Mouse (Mus musculus) ES-E14 (cell line): Measurements from ENCODE around the gene Gm5108. TPM values are rescaled to one million over a fixed set of nuclear protein-coding genes. Genes with fewer than 3 reads are reported as not detected.

Experiments
- DNase-seq: peaks from one replicate; pipeline ENCODE4 v3.0.0-alpha.2; 2013; ENCODE audit warnings: low read depth, low spot score
- H3K27ac ChIP-seq: 2 replicates; pipeline ENCODE4 v1.5.1; 2012; ENCODE audit warnings: low read depth, mild to moderate bottlenecking, low read length, moderate library complexity, mixed read lengths; ENCODE audit not compliant: poor library complexity, insufficient read depth, severe bottlenecking
- H3K36me3 ChIP-seq: 2 replicates; pipeline ENCODE4 v1.6.1; 2012; ENCODE audit warnings: mild to moderate bottlenecking, low read length, moderate library complexity, mixed read lengths; ENCODE audit not compliant: control insufficient read depth, poor library complexity, insufficient read depth, severe bottlenecking
- H3K4me1 ChIP-seq, 2 experiments: fragments of 150-350 bp in 1 of 2; sonication (generic) in 1 of 2; 2 replicates each; pipeline ENCODE4 v1.6.1; 2012; ENCODE audit warnings: low read length in 2 of 2, mild to moderate bottlenecking in 1 of 2, mixed read lengths in 1 of 2; ENCODE audit not compliant: control insufficient read depth in 2 of 2, insufficient read depth in 2 of 2, poor library complexity in 1 of 2
- H3K4me3 ChIP-seq, 2 experiments: fragments of 150-350 bp in 1 of 2; sonication (generic) in 1 of 2; 2 replicates each; pipeline ENCODE4 v1.5.1; 2012; ENCODE audit warnings: low read length in 2 of 2, low read depth in 1 of 2, mild to moderate bottlenecking in 1 of 2, mixed read lengths in 1 of 2; ENCODE audit not compliant: insufficient read depth in 1 of 2, poor library complexity in 1 of 2, severe bottlenecking in 1 of 2
- H3K9ac ChIP-seq: 2 replicates; pipeline ENCODE4 v1.6.1; 2012; ENCODE audit warnings: low read depth, mild to moderate bottlenecking, low read length, mixed read lengths; ENCODE audit not compliant: poor library complexity, insufficient read depth, severe bottlenecking
- H3K9me3 ChIP-seq: fragments of 150-350 bp; sonication (generic); 2 replicates; pipeline ENCODE4 v1.6.1; 2012; ENCODE audit warnings: low read depth, mild to moderate bottlenecking, low read length; ENCODE audit not compliant: control insufficient read depth, insufficient read depth
- CHD2 ChIP-seq: IDR thresholded peaks from 2 replicates; pipeline ENCODE4 v1.6.1; 2014; ENCODE audit warnings: mild to moderate bottlenecking, low read depth, low read length, inconsistent platforms
- HCFC1 ChIP-seq: IDR thresholded peaks from 2 replicates; pipeline ENCODE4 v1.6.1; 2012; ENCODE audit warnings: low read length, inconsistent platforms, borderline replicate concordance; ENCODE audit not compliant: insufficient read depth
- MAFK ChIP-seq: IDR thresholded peaks from 2 replicates; pipeline ENCODE4 v1.6.1; 2014; ENCODE audit warnings: mild to moderate bottlenecking, low read depth, low read length, inconsistent platforms; ENCODE audit not compliant: insufficient read depth
- ZC3H11A ChIP-seq: IDR thresholded peaks from 2 replicates; pipeline ENCODE4 v1.6.1; 2012; ENCODE audit warnings: low read depth, mild to moderate bottlenecking, inconsistent platforms, low read length, borderline replicate concordance
- ZNF384 ChIP-seq: IDR thresholded peaks from 2 replicates; pipeline ENCODE4 v1.6.1; 2012; ENCODE audit warnings: low read depth, low read length, inconsistent platforms
- in situ Hi-C, 2 experiments: fragments of 600-800 bp; cut with MboI; formaldehyde crosslinking; loops; one replicate each; pipeline ENCODE4 v1.15.1; 2025; ENCODE audit warnings: low sequenced_read_pairs in 2 of 2, inconsistent platforms in 1 of 2; ENCODE audit not compliant: unreplicated experiment in 2 of 2
- total RNA-seq: library from RNA; depleted of rRNA; stranded (reverse); fragments of 300-350 nt; gene quantifications from 2 replicates; pipeline ENCODE4 v1.2.3, GENCODE M21; 2012

Gm5108 gene
- total RNA-seq, 1 experiment, result not detected

DNA sequence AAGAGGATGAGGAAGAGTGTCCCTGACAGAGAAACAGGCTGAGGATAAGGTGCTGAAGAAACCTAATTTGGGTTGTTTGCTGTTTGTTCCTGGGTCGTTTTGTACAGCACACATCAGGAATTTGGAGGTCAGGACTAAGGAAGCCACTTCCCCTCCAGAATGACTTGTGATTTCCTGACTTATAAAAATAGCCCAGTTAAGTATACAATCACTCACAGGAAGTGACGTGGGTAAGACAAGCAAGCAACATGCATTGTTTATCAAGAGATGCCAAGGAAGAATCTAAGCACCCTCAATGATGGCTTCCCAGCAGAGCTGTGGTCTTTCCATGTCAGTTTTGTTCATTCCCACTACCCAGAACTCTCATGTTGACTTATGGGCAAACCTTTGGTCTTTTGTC, 1.7 kb downstream of the Gm5108 start:
- in situ Hi-C loops, result no loop called here

DNA sequence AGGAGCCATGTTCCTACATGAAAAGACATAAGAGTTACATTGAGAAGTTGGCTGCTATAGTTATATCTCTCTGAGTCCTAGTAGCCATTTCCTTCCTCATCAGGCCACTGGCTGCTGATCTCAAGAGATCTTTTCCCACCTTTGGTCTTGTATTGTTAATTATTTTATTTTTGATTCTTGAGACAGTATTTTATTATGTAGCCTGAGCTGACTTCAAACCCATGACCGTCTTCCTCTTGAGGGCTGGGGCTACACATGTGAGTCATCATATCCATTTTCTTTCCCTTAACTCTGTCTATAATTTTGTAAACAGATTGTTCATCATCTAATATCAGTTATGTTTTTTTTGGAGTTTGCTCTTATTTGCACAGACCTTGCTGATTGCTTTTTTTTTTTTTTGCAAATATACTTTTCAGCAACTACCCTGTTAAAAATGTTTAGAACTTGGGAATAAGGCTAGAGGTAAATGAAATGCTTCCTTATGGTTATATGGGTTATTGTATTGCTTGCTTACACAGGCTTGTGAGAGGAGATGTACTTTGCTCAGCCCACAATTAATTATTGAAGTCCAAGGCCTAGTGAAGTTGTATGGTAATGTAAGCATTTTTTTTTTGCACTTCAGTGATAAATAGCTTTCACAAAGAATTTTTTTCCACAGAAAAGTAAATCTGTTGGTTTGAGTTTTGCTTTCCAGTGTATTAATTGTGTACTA, 2.8 kb downstream of the Gm5108 start:
- Histone ChIP-seq H3K9me3 (no peaks in the 10 kb centered on the region), H3K9ac (no peak overlapping the region), H3K27ac (no peak overlapping the region), H3K36me3 (no peaks in the 10 kb centered on the region), H3K4me3 (no peak overlapping the region), H3K4me1 (no peaks in the 10 kb centered on the region)
- no peak for DNase-seq
- TF ChIP-seq MAFK, result no peak
- no peak for TF ChIP-seq HCFC1
- TF ChIP-seq CHD2, result no peak
- no peak for TF ChIP-seq ZC3H11A
- no peak for TF ChIP-seq ZNF384
- in situ Hi-C loops, result no loop called here

More for the DNA sequence above, 1.7 kb downstream of the Gm5108 start:
- H3K9ac ChIP-seq, result no peak overlapping the region
- TF ChIP-seq ZC3H11A (no peak), HCFC1 (no peak), MAFK (no peak), CHD2 (no peak), ZNF384 (no peak)
- H3K36me3 ChIP-seq, result no peaks in the 10 kb centered on the region
- H3K4me1 ChIP-seq, result no peaks in the 10 kb centered on the region
- no peak overlapping the region for H3K27ac ChIP-seq
- no peak for DNase-seq
- H3K9me3 ChIP-seq, result no peaks in the 10 kb centered on the region
- H3K4me3 ChIP-seq, result no peak overlapping the region

DNA sequence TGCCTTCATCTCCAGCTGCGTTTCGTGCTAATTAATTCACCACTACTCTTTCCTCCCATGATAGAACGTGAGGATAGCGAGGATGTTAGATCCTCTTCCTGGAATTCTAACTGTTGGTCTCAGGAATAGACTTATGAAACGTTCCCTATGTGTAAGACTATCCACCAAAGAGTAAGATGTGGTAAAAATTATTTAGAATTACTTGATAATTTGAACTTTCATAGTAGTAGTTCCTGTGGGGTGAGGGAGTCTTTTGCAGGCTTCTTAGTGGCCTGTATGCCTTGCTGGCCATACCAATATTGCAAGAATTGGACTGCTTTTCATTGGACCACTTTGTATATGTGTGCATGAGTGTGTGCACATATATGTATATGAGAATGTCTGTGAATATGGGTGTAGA, 4.9 kb downstream of the Gm5108 start, which contains the start of gene Gm21905:
Gene Gm21905, minus strand, starts transcription at position 101 of the 400 bp plus-strand sequence.
- no peak within 1 kb of the TSS for H3K4me3 ChIP-seq
- no peak for DNase-seq
- TF ChIP-seq CHD2 (no peak), MAFK (no peak), ZNF384 (no peak), HCFC1 (no peak), ZC3H11A (no peak)
- no peaks in the 10 kb centered on the region for H3K4me1 ChIP-seq
- H3K9ac ChIP-seq, result no peak within 1 kb of the TSS
- in situ Hi-C loops, result no loop called here
- no peaks in the 10 kb centered on the region for H3K36me3 ChIP-seq
- H3K27ac ChIP-seq, result no peak within 1 kb of the TSS
- no peaks in the 10 kb centered on the region for H3K9me3 ChIP-seq

DNA sequence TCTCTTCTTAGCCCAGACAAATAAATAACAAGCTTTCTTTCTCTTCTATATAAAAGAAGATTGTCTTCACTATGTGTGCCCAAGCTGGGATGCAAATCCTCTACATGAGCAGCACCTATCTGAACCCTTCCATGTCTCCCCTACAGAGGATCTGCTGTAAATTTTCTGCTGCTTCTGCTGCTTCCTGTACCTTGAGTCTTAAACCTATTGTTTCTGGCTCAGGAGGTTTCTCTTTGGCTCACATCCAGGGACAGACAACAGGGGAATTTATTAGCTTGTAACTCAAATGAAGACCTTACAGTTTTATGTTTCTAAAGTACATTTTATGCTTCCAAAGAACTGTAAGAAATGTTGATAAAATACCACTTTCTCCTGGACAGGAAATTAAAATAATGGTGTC, 5.5 kb downstream of the Gm5108 start:
- H3K9ac ChIP-seq, result no peak overlapping the region
- no peaks in the 10 kb centered on the region for H3K9me3 ChIP-seq
- no peaks in the 10 kb centered on the region for H3K4me1 ChIP-seq
- no peak overlapping the region for H3K4me3 ChIP-seq
- no peak overlapping the region for H3K27ac ChIP-seq
- in situ Hi-C loops, result no loop called here
- no peaks in the 10 kb centered on the region for H3K36me3 ChIP-seq
- DNase-seq, result no peak
- TF ChIP-seq ZNF384, result no peak

DNA sequence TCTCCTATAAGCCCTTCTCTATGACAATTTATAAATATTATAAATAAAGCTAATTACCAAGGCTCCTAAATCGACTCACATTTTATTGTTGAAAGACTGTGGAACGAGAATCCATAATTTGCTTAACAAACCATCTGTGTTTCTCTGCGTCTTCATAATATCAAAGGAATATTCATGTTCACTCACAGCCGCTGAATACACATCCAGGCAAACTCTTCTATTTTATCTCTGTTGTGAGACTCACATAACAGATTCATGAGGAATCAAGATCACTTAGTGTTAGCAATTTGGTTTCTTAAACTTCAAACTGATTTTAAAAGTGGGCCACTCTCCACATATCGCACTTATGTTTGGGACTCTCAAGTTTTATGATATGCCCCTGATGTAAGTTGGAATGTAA, 6.6 kb downstream of the Gm5108 start:
- Histone ChIP-seq H3K9me3 (no peaks in the 10 kb centered on the region), H3K36me3 (no peaks in the 10 kb centered on the region), H3K4me3 (no peak overlapping the region), H3K27ac (no peak overlapping the region), H3K9ac (no peak overlapping the region), H3K4me1 (no peaks in the 10 kb centered on the region)
- TF ChIP-seq ZNF384 (no peak), HCFC1 (no peak), MAFK (no peak), ZC3H11A (no peak), CHD2 (no peak)
- DNase-seq, result no peak
- in situ Hi-C loops, result no loop called here
